Mouse (Mus musculus) layer of hippocampus, adult 8-10 months (tissue): ENCODE data around the gene Nono. TPM values are rescaled to one million over a fixed set of nuclear protein-coding genes. Genes with fewer than 3 reads are reported as not detected.

ENCODE experiments used
- DNase-seq, 2 experiments: peaks; one replicate each; pipeline ENCODE4 v3.0.0; 2022; ENCODE audit warnings: low spot score in 2 of 2
- total RNA-seq, 4 experiments: library from RNA; stranded (reverse); gene quantifications; 2 replicates each; pipeline ENCODE4 v1.2.4; 2022

Gene Nono
- total RNA-seq: 100 to 1,000 TPM; 121 to 138 (median 128) TPM

GRCm38 (mm10) chrX:101429142-101429949 lies at the start of gene Nono:
Gene Nono (plus strand): TSS chrX:101429318.
- peak; percentile 79 to 91 for DNase-seq

GRCm38 (mm10) chrX:101379744-101380143 lies 49.4 kb upstream of the Nono start:
- no peak for DNase-seq

- peak in 1 of 2 experiments; percentile 25 for DNase-seq
Measured at GRCm38 (mm10) chrX:101383455-101383854, 45.7 kb upstream of the Nono start.

- DNase-seq: no peak
Measured at GRCm38 (mm10) chrX:101384439-101385137, 44.5 kb upstream of the Nono start.

GRCm38 (mm10) chrX:101386222-101386621 lies 42.9 kb upstream of the Nono start:
- DNase-seq: no peak

- DNase-seq: peak in 1 of 2 experiments; percentile 22
Measured at GRCm38 (mm10) chrX:101388866-101389537, 40.1 kb upstream of the Nono start.

- no peak for DNase-seq
Measured at GRCm38 (mm10) chrX:101394341-101394740, 34.8 kb upstream of the Nono start.

GRCm38 (mm10) chrX:101396459-101396858 lies 32.7 kb upstream of the Nono start:
- DNase-seq: no peak

- peak; percentile 25 to 38 for DNase-seq
Measured at GRCm38 (mm10) chrX:101418946-101419724, 10.0 kb upstream of the Nono start.

- peak; percentile 77 to 78 for DNase-seq
Measured at GRCm38 (mm10) chrX:101419725-101420699, 9.1 kb upstream of the Nono start.

GRCm38 (mm10) chrX:101420700-101421095 lies 8.4 kb upstream of the Nono start, which contains the start of gene Zmym3:
Gene Zmym3 (minus strand): TSS chrX:101420849.
- DNase-seq: no peak

- no peak for DNase-seq
Measured at GRCm38 (mm10) chrX:101423462-101423861, 5.7 kb upstream of the Nono start.

GRCm38 (mm10) chrX:101427774-101428173 lies 1.3 kb upstream of the Nono start:
- DNase-seq: no peak

GRCm38 (mm10) chrX:101428785-101429141 lies 355 bp upstream of the Nono start:
- DNase-seq: peak in 1 of 2 experiments; percentile 7

- DNase-seq: no peak
Measured at GRCm38 (mm10) chrX:101429976-101430375, 858 bp downstream of the Nono start.

- DNase-seq: no peak
Measured at GRCm38 (mm10) chrX:101448886-101449475, 19.9 kb downstream of the Nono start, which contains the start of gene Itgb1bp2. Gene Itgb1bp2 (plus strand): TSS chrX:101449088.

GRCm38 (mm10) chrX:101451147-101451546 lies 22.0 kb downstream of the Nono start:
- DNase-seq: no peak

GRCm38 (mm10) chrX:101451591-101451990 lies 22.5 kb downstream of the Nono start:
- DNase-seq: no peak

- no peak for DNase-seq
Measured at GRCm38 (mm10) chrX:101472202-101472601, 43.1 kb downstream of the Nono start.
